Mouse (Mus musculus): ENCODE data around the gene Ttll11.

DNA sequence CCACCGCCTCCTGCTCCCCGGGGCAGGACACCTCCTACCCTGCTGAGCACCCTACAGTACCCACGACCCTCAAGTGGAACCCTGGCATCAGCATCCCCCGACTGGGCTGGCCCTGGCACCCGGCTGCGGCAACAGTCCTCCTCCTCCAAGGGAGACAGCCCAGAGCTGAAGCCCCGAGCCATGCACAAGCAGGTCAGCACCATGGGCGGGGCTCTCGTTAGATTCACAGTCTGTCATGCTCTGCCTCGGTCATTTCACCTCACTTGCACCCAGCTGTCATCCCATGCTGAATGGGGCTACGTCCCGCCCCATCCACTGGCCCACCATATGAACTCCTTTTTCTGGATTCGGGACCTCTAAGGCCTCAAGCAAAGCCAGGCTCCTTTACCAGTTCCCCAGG lies 259.2 kb downstream of the Ttll11 start:
- TF ChIP-seq CTCF (IDR thresholded peaks at IDR 0.05; ENCODE audit: borderline replicate concordance, control insufficient read depth, extremely low read depth, insufficient read depth, low read length, poor library complexity) = no peak
- TF ChIP-seq POLR2A (IDR thresholded peaks at IDR 0.05; ENCODE audit: control insufficient read depth, extremely low read depth, insufficient read depth, low read length, poor library complexity) = no peak
